Mouse (Mus musculus) kidney, postnatal 36 days (tissue): ENCODE data around the gene Cfap97d1.
A peak's percentile ranks its signal among the peaks of the same experiment; 100 is the strongest.

Experiments used
- DNase-seq, 2 experiments: peaks; one replicate each; pipeline ENCODE4 v3.0.0; 2021 to 2022; ENCODE audit warnings: mixed read lengths in 2 of 2

Cfap97d1 gene

DNA sequence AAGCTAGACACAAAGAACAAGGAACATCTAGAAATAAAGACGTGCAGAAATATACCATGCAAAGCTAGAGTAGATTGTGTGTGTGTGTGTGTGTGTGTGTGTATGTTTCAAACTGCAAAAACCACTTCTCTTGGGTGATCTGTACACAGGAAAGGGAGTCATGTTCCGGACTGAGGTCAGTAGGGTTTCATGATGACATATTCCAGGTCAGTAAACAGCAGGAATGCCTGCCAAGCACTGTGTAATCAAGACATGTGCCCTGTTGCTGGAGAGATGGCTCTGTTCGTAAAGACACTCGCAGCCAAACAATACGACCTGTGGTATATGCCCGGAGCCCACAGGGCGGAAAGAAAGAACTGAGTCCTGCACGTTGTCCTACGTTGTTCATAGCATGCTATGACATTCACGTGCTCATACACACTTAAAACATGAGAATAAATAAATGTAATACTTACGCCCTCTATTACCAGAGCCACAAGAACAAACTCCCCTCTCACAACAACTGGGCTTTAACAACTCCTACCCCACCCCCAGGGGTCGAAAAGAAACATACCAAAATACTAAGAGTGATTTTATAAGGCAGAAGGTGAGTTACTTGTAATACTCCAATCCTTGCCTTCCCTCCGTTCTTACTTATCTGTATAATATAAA is 55.5 kb downstream of the Cfap97d1 start:
- no peak for DNase-seq

DNA sequence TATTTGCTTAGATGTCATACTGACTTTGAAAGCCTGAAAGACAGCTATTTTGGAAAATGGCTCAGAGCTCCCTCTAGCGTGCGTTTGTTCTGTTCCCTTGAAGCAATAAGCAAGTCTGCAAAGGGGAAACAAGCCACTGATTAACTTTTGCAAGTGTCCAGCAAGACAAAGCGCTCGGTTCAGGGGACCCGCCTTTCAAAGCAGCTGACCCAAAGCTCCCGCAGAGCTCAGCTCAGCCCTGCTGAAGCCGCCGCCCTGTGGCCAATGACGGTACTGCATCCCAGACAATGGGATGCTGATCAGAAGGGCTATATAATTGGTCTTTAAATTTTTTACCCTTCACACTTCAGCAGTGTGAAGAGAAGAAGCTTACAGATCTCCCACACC is 56.1 kb downstream of the Cfap97d1 start:
- peak; percentile 96 to 97 for DNase-seq

DNA sequence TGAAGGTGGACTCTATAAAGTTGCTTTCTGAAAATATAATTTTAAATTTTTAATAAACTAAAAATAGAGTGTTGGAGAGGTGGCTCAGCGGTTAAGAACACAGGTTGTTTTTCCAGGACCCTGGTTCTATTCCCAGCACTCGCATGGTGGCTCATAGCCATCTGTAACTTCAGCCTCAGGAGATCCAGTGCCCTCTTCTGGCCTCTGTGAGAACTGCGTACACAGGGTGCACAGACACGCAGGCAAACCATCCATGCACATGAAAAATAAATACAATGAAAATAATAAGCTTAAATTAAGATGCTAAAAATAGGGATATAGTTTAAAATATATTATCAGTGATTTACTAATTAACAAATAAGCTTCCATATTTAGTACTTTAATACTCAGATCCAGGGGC is 56.6 kb downstream of the Cfap97d1 start:
- DNase-seq, result no peak

DNA sequence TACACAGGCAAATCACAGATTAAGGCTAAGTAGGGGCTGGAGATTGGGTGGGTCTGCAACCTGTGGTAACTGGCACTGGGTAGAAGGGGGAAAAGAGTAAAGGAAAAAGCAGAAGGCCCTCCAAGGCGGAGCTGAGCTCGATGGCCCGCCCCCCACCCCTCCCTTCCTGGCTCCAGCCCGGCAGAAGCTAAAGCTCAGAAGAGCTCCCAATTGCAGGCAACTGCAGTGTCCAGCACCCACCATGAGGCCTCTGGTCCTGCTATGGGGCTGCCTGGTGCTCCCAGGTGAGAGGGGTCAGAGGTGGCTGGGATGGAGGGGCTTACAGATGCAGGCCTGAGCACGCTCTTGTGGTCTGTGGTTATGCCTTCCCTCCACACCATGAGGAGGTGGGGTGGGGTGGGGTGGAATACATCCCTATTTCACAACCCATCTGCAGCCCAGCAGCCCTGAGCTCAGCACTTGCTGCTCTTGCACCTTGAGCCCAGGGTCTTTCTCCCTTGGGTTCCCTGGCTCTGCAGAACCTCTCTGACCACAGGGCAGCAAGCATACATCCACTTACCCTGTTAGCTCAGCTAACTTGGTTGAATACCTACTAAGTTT is 57.4 kb downstream of the Cfap97d1 start, which contains the start of gene Cd300lg:
TSS of gene Cd300lg (plus strand) at position 160 of the 600 bp plus-strand sequence.
- DNase-seq, result peak in 1 of 2 experiments; percentile 55
